Mouse (Mus musculus) liver, embryonic 12.5 days (tissue): ENCODE measurements at regions not wholly inside any gene's neighbourhood (a gene's known extent, or its start where the extent isn't known, plus 50 kb on each side); places are given as distances from the start of the nearest gene placed in this dataset.
A peak's percentile ranks its signal among the peaks of the same experiment; 100 is the strongest.

Source experiments
- ATAC-seq: fragments of 200-750 bp; cut with Nextera tagmentation; 2 replicates; pipeline ENCODE4 v1.8.0; 2017; ENCODE audit warnings: moderate number of reproducible peaks, mild to moderate bottlenecking, moderate library complexity
- H3K27ac ChIP-seq: fragments of 300-500 bp; sonication (generic); 2 replicates; pipeline ENCODE4 v1.5.1; 2016; ENCODE audit warnings: mild to moderate bottlenecking
- H3K27me3 ChIP-seq: fragments of 300-500 bp; sonication (generic); replicated peaks from 2 replicates; pipeline ENCODE4 v1.6.1; 2016; ENCODE audit warnings: mild to moderate bottlenecking, moderate library complexity
- H3K36me3 ChIP-seq: fragments of 300-500 bp; sonication (generic); 2 replicates; pipeline ENCODE4 v1.6.1; 2016; ENCODE audit warnings: mild to moderate bottlenecking, moderate library complexity
- H3K4me1 ChIP-seq: fragments of 300-500 bp; sonication (generic); 2 replicates; pipeline ENCODE4 v1.6.1; 2016
- H3K4me2 ChIP-seq: fragments of 300-500 bp; sonication (generic); 2 replicates; pipeline ENCODE4 v1.6.1; 2016; ENCODE audit warnings: mild to moderate bottlenecking, moderate library complexity
- H3K4me3 ChIP-seq: fragments of 300-500 bp; sonication (generic); 2 replicates; pipeline ENCODE4 v1.5.1; 2016; ENCODE audit warnings: mild to moderate bottlenecking, moderate library complexity
- H3K9ac ChIP-seq: fragments of 300-500 bp; sonication (generic); 2 replicates; pipeline ENCODE4 v1.6.1; 2016; ENCODE audit warnings: mild to moderate bottlenecking, moderate library complexity
- H3K9me3 ChIP-seq: fragments of 300-500 bp; sonication (generic); replicated peaks from 2 replicates; pipeline ENCODE4 v1.6.1; 2016; ENCODE audit warnings: mild to moderate bottlenecking, moderate library complexity
- WGBS: fragments of 180-500 bp; shearing (Covaris S2); methylation state at CpG from one replicate; pipeline ENCODE4 v1.1.7; 2016; ENCODE audit not compliant: insufficient replicate concordance; 5-methylcytosine and 5-hydroxymethylcytosine counted together

- no peak overlapping the region for H3K4me3 ChIP-seq
- H3K4me1 ChIP-seq, result peaks cover 4% of the 10 kb centered on the region; the same call in 1 of the 2 replicates
- no peak for ATAC-seq
- no peak overlapping the region for H3K9ac ChIP-seq
- H3K27ac ChIP-seq, result no peak overlapping the region
- H3K9me3 ChIP-seq, result no peaks in the 10 kb centered on the region
- 65% methylated on average over 4 of the region's 4 CpGs for WGBS
- no peaks in the 10 kb centered on the region for H3K36me3 ChIP-seq
- no peak overlapping the region for H3K4me2 ChIP-seq
- no peaks in the 10 kb centered on the region for H3K27me3 ChIP-seq
These were observed 104.2 kb downstream of the Vegfa start for GRCm38 (mm10) chr17:45928013-45928412.

DNA sequence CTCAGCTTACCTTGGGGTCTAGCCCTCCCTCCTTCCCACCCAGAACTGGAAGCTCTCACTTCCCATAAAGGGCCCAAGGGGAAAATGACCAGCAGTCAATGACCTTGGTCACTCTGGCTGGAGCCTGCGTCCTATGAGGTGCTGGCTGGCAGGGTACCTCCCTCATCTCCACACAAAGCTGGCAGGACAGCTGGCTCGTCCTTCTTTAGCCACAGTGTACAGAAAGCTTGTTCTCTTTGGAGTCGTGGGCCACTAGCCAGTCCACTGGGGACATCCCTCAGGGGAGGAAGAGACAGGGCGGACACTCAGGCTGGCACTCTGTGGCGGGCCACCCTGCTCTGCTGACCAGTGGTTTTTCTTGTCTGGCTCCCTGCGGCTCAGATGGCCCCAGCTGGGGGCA, 106.3 kb downstream of the Vegfa start:
- H3K36me3 ChIP-seq, result no peaks in the 10 kb centered on the region
- 61% methylated on average over 6 of the region's 6 CpGs for WGBS
- ATAC-seq, result no peak
- no peak overlapping the region for H3K27ac ChIP-seq
- H3K27me3 ChIP-seq, result no peaks in the 10 kb centered on the region
- no peak overlapping the region for H3K4me2 ChIP-seq
- H3K9ac ChIP-seq, result 0 out of 2 replicates have a peak overlapping the region, but pooled peaks have one; percentile 18
- 0 out of 2 replicates have a peak, but pooled peaks cover 4% of the 10 kb centered on the region for H3K4me1 ChIP-seq
- no peaks in the 10 kb centered on the region for H3K9me3 ChIP-seq
- no peak overlapping the region for H3K4me3 ChIP-seq

GRCm38 (mm10) chr17:45924595-45924994, 107.6 kb downstream of the Vegfa start:
- Histone ChIP-seq H3K4me1 (peaks cover 11% of the 10 kb centered on the region; the same call in 1 of the 2 replicates), H3K9ac (no peak overlapping the region), H3K36me3 (no peaks in the 10 kb centered on the region), H3K4me2 (no peak overlapping the region), H3K9me3 (no peaks in the 10 kb centered on the region), H3K4me3 (no peak overlapping the region), H3K27ac (no peak overlapping the region), H3K27me3 (no peaks in the 10 kb centered on the region)
- no peak for ATAC-seq
- WGBS, result 63% methylated on average over 6 of the region's 6 CpGs

- Histone ChIP-seq H3K27me3 (no peaks in the 10 kb centered on the region), H3K4me3 (no peak overlapping the region), H3K9me3 (no peaks in the 10 kb centered on the region), H3K27ac (no peak overlapping the region), H3K9ac (no peak overlapping the region), H3K36me3 (no peaks in the 10 kb centered on the region), H3K4me2 (no peak overlapping the region), H3K4me1 (peaks cover 14% of the 10 kb centered on the region; the same call in 1 of the 2 replicates)
- 57% methylated on average over 8 of the region's 8 CpGs for WGBS
- ATAC-seq, result no peak
These were observed 108.9 kb downstream of the Vegfa start for GRCm38 (mm10) chr17:45923217-45923730.

DNA sequence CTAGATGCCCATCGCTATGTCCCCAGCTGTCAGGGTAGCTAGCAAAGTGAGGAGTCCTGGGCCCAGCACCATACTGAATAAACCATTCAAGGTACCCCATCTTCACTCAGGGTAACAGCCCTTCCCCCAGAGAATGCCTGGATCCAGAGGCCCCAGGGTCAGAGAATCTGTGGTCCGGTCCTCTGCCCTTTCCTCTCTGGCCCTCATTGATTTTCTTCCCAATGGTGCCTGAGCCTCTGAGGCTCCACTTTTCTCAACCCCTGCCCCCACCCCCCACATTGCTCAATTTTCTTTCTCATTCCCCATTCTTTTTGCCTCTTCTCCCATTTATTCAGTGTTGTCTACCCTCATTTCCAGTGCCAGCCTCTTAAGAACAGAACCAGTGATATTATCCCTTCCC, 114.5 kb downstream of the Vegfa start:
- no peak for ATAC-seq
- Histone ChIP-seq H3K4me1 (peaks cover 20% of the 10 kb centered on the region), H3K36me3 (no peaks in the 10 kb centered on the region), H3K9ac (no peak overlapping the region), H3K9me3 (no peaks in the 10 kb centered on the region), H3K27me3 (no peaks in the 10 kb centered on the region), H3K4me3 (no peak overlapping the region), H3K4me2 (no peak overlapping the region), H3K27ac (peak overlapping the region; percentile 49; the same call in 1 of the 2 replicates)
- WGBS, result 74% methylated on average over 2 of the region's 2 CpGs

DNA sequence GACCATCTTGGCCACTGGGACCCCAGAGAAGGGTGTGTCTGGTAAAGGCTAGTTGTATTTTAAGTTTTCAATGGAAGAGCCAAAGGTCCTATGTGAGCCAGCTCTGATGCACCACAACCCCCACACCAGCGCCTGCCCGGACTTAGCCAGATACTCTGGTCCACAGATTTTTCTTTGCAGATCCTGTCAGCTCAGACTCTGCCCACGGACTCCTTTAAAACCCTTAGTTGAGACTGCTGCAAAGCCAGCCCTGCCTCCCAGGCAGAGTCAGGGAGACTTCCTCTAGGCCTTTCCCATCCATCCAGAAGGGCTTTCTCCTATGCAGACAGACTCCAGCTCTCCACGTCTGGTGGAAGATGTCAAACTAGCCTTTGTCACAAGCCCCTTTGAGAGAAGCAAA, 115.2 kb downstream of the Vegfa start:
- Histone ChIP-seq H3K27me3 (no peaks in the 10 kb centered on the region), H3K4me2 (no peak overlapping the region), H3K4me3 (no peak overlapping the region), H3K9ac (no peak overlapping the region), H3K27ac (no peak overlapping the region), H3K4me1 (peaks cover 20% of the 10 kb centered on the region), H3K36me3 (no peaks in the 10 kb centered on the region), H3K9me3 (0 out of 2 replicates have a peak, but pooled peaks cover 6% of the 10 kb centered on the region)
- 57% methylated on average over 4 of the region's 4 CpGs for WGBS
- no peak for ATAC-seq

- no peak overlapping the region for H3K9ac ChIP-seq
- no peaks in the 10 kb centered on the region for H3K27me3 ChIP-seq
- no peak overlapping the region for H3K4me2 ChIP-seq
- H3K9me3 ChIP-seq, result 0 out of 2 replicates have a peak, but pooled peaks cover 8% of the 10 kb centered on the region
- 71% methylated on average over 9 of the region's 9 CpGs for WGBS
- H3K4me1 ChIP-seq, result peaks cover 10% of the 10 kb centered on the region
- H3K4me3 ChIP-seq, result no peak overlapping the region
- no peak for ATAC-seq
- H3K27ac ChIP-seq, result no peak overlapping the region
- no peaks in the 10 kb centered on the region for H3K36me3 ChIP-seq
These were observed 117.4 kb downstream of the Vegfa start for GRCm38 (mm10) chr17:45914706-45915240.

GRCm38 (mm10) chr17:45914237-45914636, 117.9 kb downstream of the Vegfa start:
- Histone ChIP-seq H3K27me3 (no peaks in the 10 kb centered on the region), H3K36me3 (no peaks in the 10 kb centered on the region), H3K27ac (no peak overlapping the region), H3K4me2 (no peak overlapping the region), H3K9me3 (0 out of 2 replicates have a peak, but pooled peaks cover 8% of the 10 kb centered on the region), H3K4me1 (peaks cover 6% of the 10 kb centered on the region; the same call in 1 of the 2 replicates), H3K4me3 (no peak overlapping the region), H3K9ac (no peak overlapping the region)
- WGBS, result 39% methylated on average over 1 of the region's 1 CpGs
- no peak for ATAC-seq

DNA sequence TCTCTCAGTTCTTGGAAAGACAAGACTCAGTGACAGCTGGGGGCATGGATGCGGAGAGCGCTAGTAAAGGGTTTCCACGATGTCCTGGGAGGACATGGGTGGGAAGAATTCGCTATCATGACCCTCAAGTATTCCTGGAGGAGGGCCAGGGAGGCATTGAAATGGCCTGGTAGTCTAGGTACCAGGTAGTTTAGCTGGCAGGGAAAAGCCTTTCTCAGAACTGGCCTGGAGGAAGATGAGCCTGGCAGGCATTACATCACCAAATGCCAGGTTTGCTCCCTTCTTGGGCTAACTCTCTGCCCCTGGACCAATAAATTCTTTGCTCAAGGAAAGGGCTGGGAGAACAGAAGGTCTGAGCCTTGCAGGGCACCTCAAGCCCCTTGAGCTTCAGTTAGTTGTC, 118.5 kb downstream of the Vegfa start:
- no peak for ATAC-seq
- Histone ChIP-seq H3K27ac (no peak overlapping the region), H3K27me3 (no peaks in the 10 kb centered on the region), H3K4me2 (no peak overlapping the region), H3K36me3 (no peaks in the 10 kb centered on the region), H3K4me1 (peaks cover 6% of the 10 kb centered on the region; the same call in 1 of the 2 replicates), H3K4me3 (no peak overlapping the region), H3K9ac (no peak overlapping the region), H3K9me3 (0 out of 2 replicates have a peak, but pooled peaks cover 8% of the 10 kb centered on the region)
- WGBS, result 65% methylated on average over 4 of the region's 4 CpGs

DNA sequence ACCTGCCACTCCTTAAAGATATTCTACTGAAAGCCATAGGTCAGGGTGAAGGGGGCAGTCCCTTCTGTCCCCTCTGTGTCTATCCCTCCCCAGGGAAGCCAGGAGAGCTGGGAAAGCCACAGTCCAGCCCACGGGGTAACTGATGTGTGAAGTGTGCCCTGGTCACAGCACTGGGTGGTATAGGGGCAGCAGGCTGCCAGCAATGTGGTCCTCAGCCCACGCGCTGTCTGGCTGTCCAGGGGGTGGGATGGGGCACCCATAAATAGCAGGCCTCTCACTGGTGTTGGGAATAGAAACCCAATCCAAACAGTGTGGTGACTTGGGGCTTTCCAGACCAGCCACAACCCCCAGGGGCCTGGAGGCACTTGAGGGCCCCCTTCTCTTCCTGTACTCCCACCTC, 120.0 kb downstream of the Vegfa start:
- Histone ChIP-seq H3K4me3 (no peak overlapping the region), H3K27me3 (no peaks in the 10 kb centered on the region), H3K9ac (no peak overlapping the region), H3K4me1 (peaks cover 3% of the 10 kb centered on the region; the same call in 1 of the 2 replicates), H3K9me3 (0 out of 2 replicates have a peak, but pooled peaks cover 8% of the 10 kb centered on the region), H3K27ac (no peak overlapping the region), H3K36me3 (no peaks in the 10 kb centered on the region), H3K4me2 (no peak overlapping the region)
- WGBS, result 70% methylated on average over 3 of the region's 3 CpGs
- ATAC-seq, result no peak

DNA sequence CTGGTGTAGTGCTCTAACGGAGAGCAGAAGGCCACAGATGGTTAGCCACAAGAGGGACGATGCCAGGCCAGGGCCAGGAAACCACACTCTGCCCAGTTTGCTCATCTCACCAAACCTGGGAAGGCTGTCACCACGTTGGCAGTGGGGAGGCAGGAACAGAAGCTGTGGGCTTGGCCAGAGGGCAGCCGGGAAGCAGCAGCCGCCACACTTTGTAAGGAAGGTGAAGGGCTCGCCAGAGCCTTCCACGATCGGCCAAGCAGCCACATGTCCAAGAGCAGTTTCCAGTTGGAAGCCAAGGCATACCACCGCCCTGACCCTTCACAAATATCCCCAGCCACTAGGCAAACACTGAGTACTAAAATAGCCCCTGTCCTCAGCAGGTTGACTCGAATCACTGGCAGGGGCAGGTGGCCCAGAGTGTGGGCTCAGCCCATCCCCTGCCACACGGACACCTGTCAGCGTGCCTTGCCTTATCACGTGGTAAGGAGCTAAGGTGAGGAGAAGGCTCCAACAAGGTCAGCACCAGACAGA, 120.9 kb downstream of the Vegfa start:
- no peak overlapping the region for H3K4me2 ChIP-seq
- H3K36me3 ChIP-seq, result no peaks in the 10 kb centered on the region
- no peaks in the 10 kb centered on the region for H3K27me3 ChIP-seq
- ATAC-seq, result no peak
- 0 out of 2 replicates have a peak, but pooled peaks cover 8% of the 10 kb centered on the region for H3K9me3 ChIP-seq
- 65% methylated on average over 13 of the region's 13 CpGs for WGBS
- H3K27ac ChIP-seq, result no peak overlapping the region
- no peak overlapping the region for H3K9ac ChIP-seq
- no peak overlapping the region for H3K4me3 ChIP-seq
- no peaks in the 10 kb centered on the region for H3K4me1 ChIP-seq

DNA sequence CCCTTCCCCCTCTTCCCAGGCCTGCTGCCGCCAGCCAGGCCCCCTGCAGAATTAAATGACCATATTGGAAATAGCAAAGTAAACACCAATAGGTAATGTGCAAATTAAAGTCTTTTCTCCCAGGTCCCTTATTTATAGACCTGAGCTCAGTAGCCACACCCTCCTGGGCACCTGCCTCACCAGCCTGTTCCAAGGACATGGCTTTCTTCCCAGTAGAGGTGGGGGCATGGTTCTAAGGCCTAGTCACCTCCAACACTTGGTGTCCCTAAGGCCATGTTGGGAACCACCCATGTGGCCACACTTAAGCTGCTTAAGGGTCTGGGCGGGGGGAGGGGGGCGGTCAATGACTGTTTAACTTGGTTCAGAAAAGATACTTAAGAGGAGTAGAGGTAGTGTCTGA, 121.9 kb downstream of the Vegfa start:
- no peak for ATAC-seq
- 67% methylated on average over 3 of the region's 3 CpGs for WGBS

More for the DNA sequence above, 121.9 kb downstream of the Vegfa start:
- H3K9ac ChIP-seq, result no peak overlapping the region
- H3K27me3 ChIP-seq, result no peaks in the 10 kb centered on the region
- H3K36me3 ChIP-seq, result no peaks in the 10 kb centered on the region
- no peak overlapping the region for H3K27ac ChIP-seq
- no peak overlapping the region for H3K4me3 ChIP-seq
- no peaks in the 10 kb centered on the region for H3K4me1 ChIP-seq
- 0 out of 2 replicates have a peak, but pooled peaks cover 8% of the 10 kb centered on the region for H3K9me3 ChIP-seq
- H3K4me2 ChIP-seq, result no peak overlapping the region
